Mouse (Mus musculus): ENCODE data around the gene Zfp984. TPM values are rescaled to one million over a fixed set of nuclear protein-coding genes. Genes with fewer than 3 reads are reported as not detected.
"Not testable (repeated sequence)": the region's sequence is repeated elsewhere in the genome, so short reads cannot be mapped to it uniquely, and the experiment has no call there.

Gene Zfp984
- 5.5 and 5.7 TPM in 2 replicates for polyA plus RNA-seq (2016; fragmentation: Nextera tagmentation; extraction: Ambion mirVana)

DNA sequence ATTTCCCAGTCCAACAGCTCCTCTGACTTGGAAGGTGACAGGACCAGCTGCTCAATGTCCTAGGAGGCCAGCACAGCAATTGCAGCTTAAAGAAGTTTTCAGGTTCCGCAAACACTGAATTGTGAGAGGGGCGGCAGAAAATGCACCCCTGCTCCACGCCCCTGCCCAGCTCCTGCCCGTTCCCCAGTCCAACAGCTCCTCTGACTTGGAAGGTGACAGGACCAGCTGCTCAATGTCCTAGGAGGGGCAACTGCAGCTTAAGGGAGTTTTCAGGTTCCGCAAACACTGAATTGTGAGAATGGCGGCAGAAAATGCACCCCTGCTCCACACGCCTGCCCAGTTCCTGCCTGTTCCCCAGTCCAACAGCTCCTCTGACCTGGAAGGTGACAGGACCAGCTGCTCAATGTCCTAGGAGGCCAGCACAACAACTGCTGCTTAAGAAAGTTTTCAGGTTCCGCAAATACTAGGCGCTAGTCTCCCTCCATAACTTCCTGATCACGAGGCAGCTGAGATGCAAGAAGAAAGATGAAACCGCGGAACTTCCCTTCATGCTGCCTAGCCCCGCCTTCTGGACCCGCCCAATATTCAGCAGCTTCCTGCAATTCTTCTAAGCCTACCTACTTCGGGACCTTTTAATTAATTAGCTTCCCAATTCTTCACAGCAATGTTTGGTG lies at the start of gene Zfp984:
Zfp984 (minus strand) TSS at position 497 of the 674 bp plus-strand sequence.
- H3K27me3 ChIP-seq; H3K4me1 ChIP-seq; H3K9me3 ChIP-seq; H3K36me3 ChIP-seq (replicated peaks); H3K27ac ChIP-seq: not testable (repeated sequence)
- ATAC-seq (ENCODE audit: low FRiP score) = peak; percentile 68; the same call in 1 of the 2 replicates
- H3K9ac ChIP-seq = peak within 1 kb of the TSS; percentile 57
- peak within 1 kb of the TSS; percentile 68 for H3K4me2 ChIP-seq
- H3K4me3 ChIP-seq (replicated peaks) = peak within 1 kb of the TSS; percentile 48
- 14% methylated on average over 15 of the region's 15 CpGs for WGBS

DNA sequence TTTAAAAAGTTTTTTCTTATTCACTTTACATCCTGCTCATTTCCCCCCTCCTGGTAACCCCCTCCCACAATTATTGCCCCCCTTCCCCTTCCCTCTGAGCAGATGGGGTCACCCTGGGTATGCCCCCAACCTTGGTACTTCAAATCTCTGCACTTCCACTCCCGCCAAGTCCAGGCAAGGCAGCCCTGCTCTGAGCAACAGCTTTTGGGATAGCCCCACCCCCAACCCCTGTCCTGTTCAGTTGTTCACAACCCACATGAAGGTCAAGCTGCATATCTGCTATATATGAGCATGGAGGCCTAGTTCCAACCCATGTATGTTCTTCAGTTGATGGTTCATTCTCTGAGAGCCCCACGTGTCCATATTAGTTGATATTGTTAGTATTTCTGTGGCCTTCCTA lies 41.2 kb upstream of the Zfp984 start:
- H3K4me1 ChIP-seq = peaks cover 13% of the 10 kb centered on the region
- no peak overlapping the region for H3K27ac ChIP-seq
- H3K9me3 ChIP-seq = no peaks in the 10 kb centered on the region
- no peak overlapping the region for H3K4me2 ChIP-seq
- H3K27me3 ChIP-seq = 0 out of 2 replicates have a peak, but pooled peaks cover 3% of the 10 kb centered on the region
- 77% methylated on average over 2 of the region's 2 CpGs for WGBS
- H3K36me3 ChIP-seq (replicated peaks) = no peaks in the 10 kb centered on the region
- no peak overlapping the region for H3K9ac ChIP-seq
- H3K4me3 ChIP-seq (replicated peaks) = no peak overlapping the region
- no peak for ATAC-seq (ENCODE audit: low FRiP score)

DNA sequence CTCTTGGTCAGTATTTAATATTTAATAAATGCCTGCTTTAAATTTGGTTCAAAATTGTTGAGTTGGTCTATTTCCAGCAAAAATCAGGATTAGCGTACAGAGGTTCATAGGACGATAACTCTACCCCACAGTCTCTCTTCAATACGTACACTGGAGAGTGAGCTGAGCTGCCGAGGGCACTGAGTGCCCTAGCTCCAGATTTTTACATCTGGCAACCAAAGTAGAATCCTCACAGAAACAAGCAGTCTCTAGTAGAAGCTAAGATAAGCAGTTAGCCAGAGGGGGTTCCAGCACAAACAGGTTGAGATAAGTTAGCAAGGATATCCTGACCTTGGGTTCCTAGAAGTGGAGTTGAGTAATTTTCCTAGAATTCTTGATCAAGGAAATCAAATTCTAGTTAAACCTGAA lies 39.0 kb upstream of the Zfp984 start:
- Histone ChIP-seq H3K4me3 (replicated peaks) (peak overlapping the region; percentile 64), H3K36me3 (replicated peaks) (peaks cover 14% of the 10 kb centered on the region), H3K4me1 (peaks cover 13% of the 10 kb centered on the region), H3K9me3 (peaks cover 5% of the 10 kb centered on the region; the same call in 1 of the 2 replicates), H3K9ac (peak overlapping the region; percentile 61), H3K27me3 (0 out of 2 replicates have a peak, but pooled peaks cover 3% of the 10 kb centered on the region), H3K4me2 (peak overlapping the region; percentile 55), H3K27ac (no peak overlapping the region)
- WGBS = 5% methylated on average over 4 of the region's 4 CpGs
- ATAC-seq (ENCODE audit: low FRiP score) = peak; percentile 66

DNA sequence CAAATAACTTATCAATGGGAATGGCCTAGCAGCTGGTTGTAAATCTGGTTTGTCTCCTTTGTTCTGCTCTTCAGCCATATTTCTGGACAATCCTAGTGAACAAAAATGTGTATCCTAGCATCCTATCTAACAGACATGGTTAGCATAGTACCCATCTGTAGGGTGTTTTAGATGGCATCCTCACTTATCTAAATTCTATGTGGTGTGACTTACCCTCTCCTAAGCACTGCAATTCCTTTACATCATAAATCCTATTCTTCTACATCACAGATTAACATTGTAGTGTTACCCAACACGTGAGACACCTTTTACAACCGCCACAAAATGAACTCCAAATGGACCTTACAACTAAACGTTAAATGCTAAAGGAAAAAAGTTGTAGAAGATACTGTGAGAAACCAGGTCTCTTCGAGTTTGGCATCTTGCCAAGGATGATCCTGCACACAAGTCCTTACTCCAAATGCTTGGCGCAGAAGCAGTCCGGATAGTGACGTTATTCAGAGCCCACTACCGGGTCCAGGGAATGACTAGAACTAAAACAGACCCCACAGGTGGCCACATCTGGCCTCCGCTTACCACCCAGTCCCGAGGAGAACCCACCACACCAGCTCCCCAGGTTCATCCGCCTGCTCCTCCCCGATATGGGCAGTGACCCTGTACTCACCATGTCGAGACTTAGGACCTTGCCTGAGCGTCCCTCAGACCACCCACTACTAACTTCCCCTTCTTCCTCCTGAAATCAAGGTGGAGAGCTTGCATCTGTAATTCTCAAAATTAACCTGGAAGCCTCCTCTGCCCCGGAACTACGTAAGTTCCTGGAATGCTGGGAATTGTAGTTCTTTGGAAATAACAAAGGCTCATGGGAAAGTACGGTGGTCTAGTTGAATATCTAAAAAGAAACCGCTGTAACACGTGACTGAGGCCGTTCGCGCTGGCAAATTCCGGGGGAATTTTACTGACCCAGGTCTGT lies 38.3 kb upstream of the Zfp984 start, which contains the start of gene Zfp933:
Zfp933 (minus strand) TSS at position 753 of the 970 bp plus-strand sequence.
- Histone ChIP-seq H3K9ac (peak within 1 kb of the TSS; percentile 61), H3K27me3 (0 out of 2 replicates have a peak, but pooled peaks cover 3% of the 10 kb centered on the region), H3K4me3 (replicated peaks) (peak within 1 kb of the TSS; percentile 64), H3K36me3 (replicated peaks) (peaks cover 21% of the 10 kb centered on the region), H3K27ac (no peak within 1 kb of the TSS), H3K9me3 (peaks cover 8% of the 10 kb centered on the region), H3K4me1 (peaks cover 13% of the 10 kb centered on the region), H3K4me2 (peak within 1 kb of the TSS; percentile 55)
- peak; percentile 92 for ATAC-seq (ENCODE audit: low FRiP score)
- 3% methylated on average over 23 of the region's 23 CpGs for whole genome bisulfite sequencing

DNA sequence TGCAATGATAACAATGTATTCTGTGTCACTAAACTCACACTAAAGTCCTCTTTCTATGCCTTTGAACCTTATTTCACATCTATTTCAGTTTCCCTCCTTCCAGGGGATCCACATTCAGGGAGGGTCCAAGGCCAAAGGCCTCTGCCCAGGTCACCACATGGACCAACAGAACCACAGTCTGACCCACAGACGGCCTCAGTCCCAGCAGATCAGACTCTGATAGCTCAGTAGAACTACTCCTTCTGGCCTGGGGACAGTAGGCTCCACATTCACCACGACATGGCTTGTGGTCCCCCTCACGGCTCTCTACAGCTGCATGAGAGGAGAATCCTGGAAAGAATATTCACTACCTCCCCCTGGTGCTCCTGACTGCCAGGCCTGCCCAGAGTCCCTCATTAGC lies 33.3 kb upstream of the Zfp984 start:
- Histone ChIP-seq H3K9ac (no peak overlapping the region), H3K9me3 (peaks cover 23% of the 10 kb centered on the region), H3K27ac (no peak overlapping the region), H3K4me3 (replicated peaks) (no peak overlapping the region), H3K4me1 (peaks cover 7% of the 10 kb centered on the region), H3K27me3 (no peaks in the 10 kb centered on the region), H3K36me3 (replicated peaks) (peaks cover 44% of the 10 kb centered on the region), H3K4me2 (no peak overlapping the region)
- ATAC-seq (ENCODE audit: low FRiP score) = no peak
- 95% methylated on average over 3 of the region's 3 CpGs for whole genome bisulfite sequencing

DNA sequence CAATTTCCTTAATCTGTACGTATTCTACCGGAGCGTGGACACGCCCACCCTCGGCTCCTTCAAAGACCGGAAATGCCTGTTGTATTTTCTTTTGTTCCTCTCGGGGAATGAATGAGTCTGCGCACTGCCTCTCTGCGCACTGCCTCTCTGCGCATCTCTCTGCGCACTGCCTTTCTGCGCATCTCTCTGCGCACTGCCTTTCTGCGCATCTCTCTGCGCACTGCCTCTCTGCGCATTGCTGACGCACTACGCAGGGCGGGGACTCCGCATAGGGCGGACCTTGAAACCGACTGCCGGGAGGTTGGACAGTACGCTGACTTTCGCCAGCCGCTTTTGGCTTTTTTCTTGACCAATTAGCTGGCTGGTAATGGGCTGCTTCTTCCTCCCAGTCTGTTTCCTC lies 29.7 kb upstream of the Zfp984 start:
- 98% methylated on average over 17 of the region's 26 CpGs for WGBS
- not testable (repeated sequence) for ATAC-seq (ENCODE audit: low FRiP score)

DNA sequence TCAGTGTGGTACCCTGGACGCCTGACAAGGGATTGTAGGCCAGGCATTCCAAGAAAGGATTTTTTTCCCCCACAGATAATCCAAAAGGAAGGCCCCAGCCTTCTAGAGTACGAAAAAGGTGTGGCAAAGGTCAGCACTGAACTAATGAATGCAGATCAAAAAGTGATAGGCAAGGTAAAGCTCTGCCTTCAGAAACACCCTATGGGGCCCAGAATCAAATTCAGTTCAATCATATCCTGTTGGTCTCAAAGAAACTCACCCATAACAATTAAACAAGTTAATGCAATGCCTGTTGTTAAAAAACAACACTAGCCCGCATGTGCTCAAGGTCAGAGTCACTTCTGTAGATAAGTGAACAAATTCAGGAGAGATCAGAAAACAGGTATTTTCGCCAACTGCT lies 14.8 kb upstream of the Zfp984 start:
- Histone ChIP-seq H3K27me3 (no peaks in the 10 kb centered on the region), H3K36me3 (replicated peaks) (peaks cover 59% of the 10 kb centered on the region), H3K4me3 (replicated peaks) (no peak overlapping the region), H3K9ac (no peak overlapping the region), H3K27ac (no peak overlapping the region), H3K9me3 (peaks cover 74% of the 10 kb centered on the region), H3K4me2 (no peak overlapping the region), H3K4me1 (no peaks in the 10 kb centered on the region)
- ATAC-seq (ENCODE audit: low FRiP score) = no peak
- 93% methylated on average over 4 of the region's 4 CpGs for WGBS

More for the DNA sequence above, 29.7 kb upstream of the Zfp984 start:
- H3K27me3 ChIP-seq; H3K4me1 ChIP-seq; H3K4me2 ChIP-seq; H3K27ac ChIP-seq; H3K4me3 ChIP-seq (replicated peaks); H3K9ac ChIP-seq: not testable (repeated sequence)
- peaks cover 35% of the 10 kb centered on the region for H3K36me3 ChIP-seq (replicated peaks)
- peaks cover 22% of the 10 kb centered on the region for H3K9me3 ChIP-seq

DNA sequence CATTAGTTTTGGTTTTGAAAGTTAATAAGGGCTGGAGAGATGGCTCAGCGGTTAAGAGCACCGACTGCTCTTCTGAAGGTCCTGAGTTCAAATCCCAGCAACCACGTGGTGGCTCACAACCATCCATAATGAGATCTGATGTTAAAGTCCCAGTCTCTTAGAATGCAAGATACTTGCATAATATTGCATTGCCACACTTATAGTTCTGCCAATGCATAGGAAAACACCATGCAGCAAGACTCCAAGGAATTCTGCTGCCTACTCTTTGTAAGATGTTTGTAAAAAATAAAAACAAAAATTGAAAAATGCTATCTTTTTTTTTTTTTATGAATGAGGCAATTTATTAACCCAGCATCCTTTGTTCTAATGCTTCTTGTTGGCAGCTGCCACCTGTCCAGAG lies 11.8 kb upstream of the Zfp984 start:
- not testable (repeated sequence) for H3K9ac ChIP-seq; H3K27ac ChIP-seq; H3K27me3 ChIP-seq; H3K4me1 ChIP-seq; H3K4me2 ChIP-seq; ATAC-seq (ENCODE audit: low FRiP score); H3K4me3 ChIP-seq (replicated peaks)
- Histone ChIP-seq H3K36me3 (replicated peaks) (peaks cover 31% of the 10 kb centered on the region), H3K9me3 (peaks cover 53% of the 10 kb centered on the region)
- 86% methylated on average over 3 of the region's 3 CpGs for WGBS

DNA sequence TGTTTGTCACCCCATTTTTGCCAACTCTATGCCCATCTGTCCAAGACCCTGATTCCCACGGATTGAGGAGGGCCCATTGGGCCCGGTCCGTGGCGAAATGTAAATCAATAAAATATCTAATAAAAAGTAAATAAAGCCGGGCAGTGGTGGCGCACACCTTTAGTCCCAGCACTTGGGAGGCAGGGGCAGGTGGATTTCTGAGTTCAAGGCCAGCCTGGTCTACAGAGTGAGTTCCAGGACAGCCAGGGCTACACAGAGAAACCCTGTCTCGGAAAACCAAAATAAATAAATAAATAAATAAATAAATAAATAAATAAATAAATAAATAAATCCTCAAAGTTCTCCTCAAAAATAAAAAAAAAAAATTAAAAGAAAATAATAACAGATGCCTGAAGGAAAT lies 10.1 kb upstream of the Zfp984 start:
- H3K4me2 ChIP-seq; H3K9ac ChIP-seq; H3K4me1 ChIP-seq; H3K4me3 ChIP-seq (replicated peaks); H3K27me3 ChIP-seq; H3K27ac ChIP-seq: not testable (repeated sequence)
- H3K36me3 ChIP-seq (replicated peaks) = peaks cover 14% of the 10 kb centered on the region
- H3K9me3 ChIP-seq = peaks cover 40% of the 10 kb centered on the region
- ATAC-seq (ENCODE audit: low FRiP score) = 0 out of 2 replicates have a peak, but pooled peaks have one; percentile 36
- 87% methylated on average over 7 of the region's 7 CpGs for WGBS

DNA sequence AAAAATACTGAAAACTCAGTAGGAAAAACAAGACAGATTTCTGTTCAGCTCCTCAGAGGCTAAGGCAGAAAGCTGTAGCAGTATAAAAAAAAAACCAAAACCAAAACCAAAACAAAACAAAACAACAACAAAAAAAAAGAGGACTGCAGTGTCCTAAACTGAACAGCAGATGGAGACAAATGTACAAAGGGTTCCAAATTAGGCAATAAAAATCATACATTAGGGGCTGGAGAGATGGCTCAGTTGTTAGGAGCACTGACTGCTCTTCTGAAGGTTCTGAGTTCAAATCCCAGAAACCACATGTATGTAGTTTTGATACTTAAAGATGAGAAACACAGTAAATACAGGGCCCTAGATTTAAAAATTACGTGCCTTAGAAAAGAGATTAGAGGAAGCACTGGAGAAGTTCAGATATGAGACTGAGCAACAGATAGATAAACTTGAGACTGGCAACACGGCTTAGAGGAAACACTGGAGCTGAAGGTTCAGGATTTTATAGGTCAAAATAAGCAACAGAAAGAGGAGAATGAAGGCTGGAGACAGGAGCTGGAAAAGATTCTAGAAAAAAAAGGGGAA lies 5.1 kb upstream of the Zfp984 start:
- Histone ChIP-seq H3K9me3 (peaks cover 10% of the 10 kb centered on the region; the same call in 1 of the 2 replicates), H3K27me3 (no peaks in the 10 kb centered on the region), H3K4me1 (no peaks in the 10 kb centered on the region), H3K4me3 (replicated peaks) (no peak overlapping the region), H3K36me3 (replicated peaks) (no peaks in the 10 kb centered on the region), H3K4me2 (no peak overlapping the region), H3K27ac (no peak overlapping the region), H3K9ac (no peak overlapping the region)
- WGBS = 79% methylated on average over 2 of the region's 2 CpGs
- no peak for ATAC-seq (ENCODE audit: low FRiP score)

DNA sequence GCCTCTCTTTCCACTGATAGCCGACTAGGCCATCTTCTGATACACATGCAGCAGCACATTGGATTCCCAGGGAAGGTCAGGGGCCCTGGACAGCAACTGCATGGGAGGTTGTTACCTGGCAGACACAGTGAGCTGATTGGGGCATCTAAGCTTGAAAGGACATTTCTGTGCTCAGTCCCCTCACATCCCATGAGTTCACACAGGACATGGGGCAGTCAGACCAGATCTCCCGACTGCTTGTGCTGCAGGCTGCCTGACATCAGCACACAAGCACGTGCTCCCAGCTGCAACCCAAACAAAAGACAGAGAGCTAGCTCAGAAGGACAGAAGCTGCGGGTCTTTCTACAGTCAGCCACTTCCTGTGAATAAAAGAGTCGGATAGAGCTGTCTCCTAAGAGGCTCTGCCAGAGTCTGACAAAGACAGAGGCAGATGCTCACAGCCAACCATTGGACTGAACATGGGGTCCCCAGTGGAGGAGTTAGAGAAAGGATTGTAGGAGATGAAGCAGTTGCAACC lies 3.7 kb upstream of the Zfp984 start:
- Histone ChIP-seq H3K4me2 (no peak overlapping the region), H3K9ac (no peak overlapping the region), H3K9me3 (peaks cover 7% of the 10 kb centered on the region; the same call in 1 of the 2 replicates), H3K27me3 (no peaks in the 10 kb centered on the region), H3K4me1 (peaks cover 4% of the 10 kb centered on the region; the same call in 1 of the 2 replicates), H3K36me3 (replicated peaks) (no peaks in the 10 kb centered on the region), H3K27ac (no peak overlapping the region), H3K4me3 (replicated peaks) (no peak overlapping the region)
- ATAC-seq (ENCODE audit: low FRiP score) = no peak
- 47% methylated on average over 5 of the region's 5 CpGs for WGBS

DNA sequence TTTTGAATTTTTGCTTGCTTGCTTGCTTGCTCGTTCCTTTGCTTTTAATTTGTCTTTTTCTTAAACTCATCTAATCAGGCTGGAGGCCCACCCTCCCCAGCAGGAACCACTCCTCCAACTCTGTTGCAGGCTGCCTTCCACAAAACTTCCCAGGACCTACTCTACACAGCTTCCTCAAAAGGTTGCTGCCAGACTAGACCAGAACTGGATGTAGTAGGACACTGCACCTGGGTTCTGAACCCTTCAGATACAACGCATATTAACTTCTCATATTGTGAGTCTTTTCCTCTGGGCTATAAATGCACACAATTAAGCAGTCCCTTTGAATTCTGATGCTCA lies 347 bp upstream of the Zfp984 start:
- WGBS = 45% methylated on average over 2 of the region's 2 CpGs
- peak overlapping the region; percentile 48 for H3K4me3 ChIP-seq (replicated peaks)

More for the DNA sequence above, 347 bp upstream of the Zfp984 start:
- not testable (repeated sequence) for H3K4me1 ChIP-seq; H3K27ac ChIP-seq; H3K27me3 ChIP-seq; H3K9me3 ChIP-seq; H3K36me3 ChIP-seq (replicated peaks)
- ATAC-seq (ENCODE audit: low FRiP score) = 0 out of 2 replicates have a peak, but pooled peaks have one; percentile 20
- Histone ChIP-seq H3K4me2 (peak overlapping the region; percentile 68), H3K9ac (peak overlapping the region; percentile 57; the same call in 1 of the 2 replicates)

Data from forebrain, embryonic 12.5 days (tissue).